Mouse (Mus musculus): ENCODE results near the gene Mgat4b.

The Mgat4b gene

DNA sequence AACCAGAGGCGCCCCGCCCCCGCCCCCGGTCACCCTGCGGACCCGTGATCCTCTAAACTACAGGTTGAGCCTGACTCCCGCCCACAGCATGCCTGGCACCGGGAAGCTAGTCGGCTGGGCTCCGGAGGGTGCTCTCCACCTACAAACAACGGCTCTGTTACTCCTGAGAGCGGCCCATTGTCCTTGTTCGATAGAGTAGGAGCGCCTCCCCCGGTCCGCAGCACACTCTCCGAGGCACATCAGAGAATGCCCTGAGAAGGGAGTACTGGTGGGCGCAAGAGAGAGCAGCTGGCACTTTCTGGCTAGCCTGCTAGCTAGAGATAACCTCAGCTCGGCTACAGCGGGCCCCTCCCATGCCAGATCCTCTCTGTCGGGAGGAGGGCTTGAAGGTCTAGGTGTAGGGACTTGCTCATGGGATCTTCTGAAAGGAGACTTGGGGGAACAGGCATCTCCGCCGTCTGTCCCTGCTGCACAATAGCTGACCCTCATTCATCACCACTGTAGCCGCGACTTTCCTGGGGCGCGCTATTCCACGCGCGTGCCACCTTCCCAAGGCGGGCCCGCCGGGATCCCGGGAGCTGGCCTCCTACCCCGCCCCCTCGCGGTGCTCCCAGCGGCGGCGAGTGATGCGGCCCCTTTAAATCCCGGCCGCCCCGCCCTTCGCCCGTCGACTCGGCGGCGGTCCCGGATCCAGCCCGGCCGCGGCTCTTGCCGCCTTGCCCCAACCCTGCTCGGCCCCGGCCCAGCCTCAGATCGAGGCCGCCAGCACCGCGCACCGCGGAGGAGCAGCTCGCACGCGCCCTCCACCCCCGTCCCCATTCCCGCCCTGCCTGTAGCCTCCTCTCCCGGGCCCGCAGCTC is 14.2 kb downstream of the Mgat4b start:
- DNase-seq (ENCODE audit: extremely low read depth, insufficient read length, low spot score), result peak; percentile 90

- peak; percentile 77 for DNase-seq (ENCODE audit: extremely low read depth, insufficient read length, low spot score)
These were observed 15.1 kb downstream of the Mgat4b start for GRCm38 (mm10) chr11:50225611-50226378.

DNA sequence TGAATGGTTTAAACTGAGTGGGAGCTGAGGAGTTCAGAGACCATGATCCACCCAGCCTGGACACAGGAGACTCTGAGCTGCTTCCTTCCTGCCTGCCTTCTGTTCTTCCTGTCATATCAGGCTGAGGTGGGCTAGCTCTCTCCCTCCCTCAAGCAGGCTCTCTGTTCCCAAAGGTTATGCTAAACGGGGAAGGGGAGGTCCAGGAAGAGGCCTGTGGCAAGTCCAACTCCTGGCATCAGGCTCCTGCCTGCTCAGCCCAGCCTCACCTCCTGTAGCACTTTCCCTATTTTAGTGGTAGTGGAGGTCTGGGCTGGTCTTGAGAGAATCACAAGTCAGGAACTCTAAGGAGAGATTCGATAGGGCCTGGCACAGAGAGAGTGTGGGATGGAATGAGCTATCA is 15.7 kb downstream of the Mgat4b start:
- no peak for DNase-seq (ENCODE audit: extremely low read depth, insufficient read length, low spot score)

GRCm38 (mm10) chr11:50227226-50227625 is 16.5 kb downstream of the Mgat4b start:
- DNase-seq (ENCODE audit: extremely low read depth, insufficient read length, low spot score), result no peak

GRCm38 (mm10) chr11:50227736-50228135 is 17.0 kb downstream of the Mgat4b start:
- DNase-seq (ENCODE audit: extremely low read depth, insufficient read length, low spot score), result no peak

- DNase-seq (ENCODE audit: extremely low read depth, insufficient read length, low spot score), result no peak
These were observed 18.1 kb downstream of the Mgat4b start for GRCm38 (mm10) chr11:50228772-50229171.

GRCm38 (mm10) chr11:50229252-50229910 is 18.7 kb downstream of the Mgat4b start:
- no peak for DNase-seq (ENCODE audit: extremely low read depth, insufficient read length, low spot score)

- no peak for DNase-seq (ENCODE audit: extremely low read depth, insufficient read length, low spot score)
These were observed 20.0 kb downstream of the Mgat4b start for GRCm38 (mm10) chr11:50230481-50231304.

DNA sequence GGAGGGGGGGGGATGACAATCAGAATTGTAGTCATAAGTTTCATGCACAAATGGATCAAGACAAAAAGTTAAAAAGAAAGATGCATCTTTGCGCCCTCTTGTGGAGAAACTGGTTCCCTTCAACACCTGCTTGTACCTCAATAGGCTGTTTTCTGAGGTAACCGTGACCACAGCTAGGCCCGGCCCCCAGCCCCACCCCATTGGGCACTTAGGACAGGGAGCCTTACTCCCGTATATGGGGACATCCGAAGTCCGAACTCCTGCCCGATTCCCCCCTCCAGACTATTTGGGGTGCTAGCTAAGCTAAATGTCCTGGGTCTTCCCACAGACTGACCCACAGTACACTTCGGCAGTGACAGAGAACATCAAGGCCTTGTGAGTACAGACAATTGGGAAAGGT is 20.7 kb downstream of the Mgat4b start:
- peak; percentile 65 for DNase-seq (ENCODE audit: extremely low read depth, insufficient read length, low spot score)

DNA sequence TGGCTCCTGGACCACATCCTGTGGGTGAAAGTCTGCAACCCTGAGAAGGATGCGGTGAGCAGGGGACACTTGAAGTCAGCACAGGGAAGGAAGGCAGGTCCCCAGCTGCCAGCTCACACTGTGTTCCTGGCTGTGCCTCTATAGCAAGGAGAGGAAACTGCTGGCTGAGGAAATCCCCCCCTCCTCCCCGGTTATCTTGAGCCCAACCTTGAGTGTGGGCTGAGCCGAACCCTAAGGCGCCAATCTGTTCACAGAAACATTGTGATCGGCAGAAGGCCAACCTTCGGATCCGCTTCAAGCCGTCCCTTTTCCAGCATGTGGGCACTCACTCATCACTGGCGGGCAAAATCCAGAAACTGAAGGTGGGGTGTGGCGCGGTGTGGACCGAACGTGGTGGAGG is 22.3 kb downstream of the Mgat4b start:
- no peak for DNase-seq (ENCODE audit: extremely low read depth, insufficient read length, low spot score)

DNA sequence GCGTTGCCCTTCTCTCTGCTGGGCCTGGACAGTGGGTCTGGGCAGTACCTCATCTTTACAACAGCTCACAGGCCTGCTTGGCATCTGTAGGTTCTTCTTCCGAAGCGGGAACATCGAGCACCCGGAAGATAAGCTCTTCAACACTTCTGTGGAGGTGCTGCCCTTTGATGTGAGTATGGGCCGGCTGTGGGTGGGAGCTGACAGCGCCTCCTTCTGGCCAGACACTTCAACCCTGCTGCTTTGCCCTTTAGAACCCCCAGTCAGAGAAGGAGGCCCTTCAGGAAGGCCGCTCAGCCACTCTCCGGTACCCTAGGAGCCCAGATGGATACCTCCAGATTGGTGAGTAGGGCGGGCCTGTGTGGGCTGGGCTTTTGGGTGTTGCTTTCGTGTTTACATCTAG is 23.3 kb downstream of the Mgat4b start:
- no peak for DNase-seq (ENCODE audit: extremely low read depth, insufficient read length, low spot score)

- no peak for DNase-seq (ENCODE audit: extremely low read depth, insufficient read length, low spot score)
These were observed 23.9 kb downstream of the Mgat4b start for GRCm38 (mm10) chr11:50234606-50235005.

GRCm38 (mm10) chr11:50236540-50236936 is 25.8 kb downstream of the Mgat4b start:
- DNase-seq (ENCODE audit: extremely low read depth, insufficient read length, low spot score), result no peak

- no peak for DNase-seq (ENCODE audit: extremely low read depth, insufficient read length, low spot score)
These were observed 26.5 kb downstream of the Mgat4b start for GRCm38 (mm10) chr11:50236937-50237835.

- no peak for DNase-seq (ENCODE audit: extremely low read depth, insufficient read length, low spot score)
These were observed 27.6 kb downstream of the Mgat4b start, which contains the start of gene Ltc4s for GRCm38 (mm10) chr11:50238324-50238723. TSS of gene Ltc4s (minus strand) at chr11:50238616.

- DNase-seq (ENCODE audit: extremely low read depth, insufficient read length, low spot score), result no peak
These were observed 28.4 kb downstream of the Mgat4b start for GRCm38 (mm10) chr11:50238821-50239791.

GRCm38 (mm10) chr11:50240235-50240911 is 29.7 kb downstream of the Mgat4b start:
- no peak for DNase-seq (ENCODE audit: extremely low read depth, insufficient read length, low spot score)

DNA sequence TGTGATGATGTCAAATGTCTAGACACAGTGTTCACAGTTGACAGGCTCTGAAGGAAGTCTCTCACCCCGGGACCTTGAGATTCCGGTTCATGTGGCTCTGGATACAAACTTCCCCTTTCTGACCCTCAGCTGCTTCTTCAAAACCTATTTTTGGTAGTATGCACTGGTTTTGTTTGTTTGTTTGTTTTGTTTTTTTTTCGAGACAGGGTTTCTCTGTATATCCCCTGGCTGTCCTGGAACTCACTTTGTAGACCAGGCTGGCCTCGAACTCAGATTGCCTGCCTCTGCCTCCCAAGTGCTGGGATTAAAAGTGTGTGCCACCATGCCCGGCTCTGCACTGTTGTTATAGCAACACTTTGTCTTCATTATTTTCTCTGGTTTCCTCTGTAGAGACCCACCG is 33.2 kb downstream of the Mgat4b start:
- DNase-seq (ENCODE audit: extremely low read depth, insufficient read length, low spot score), result no peak
